Mouse (Mus musculus) cerebellum, postnatal 25 days (tissue): ENCODE measurements around the gene Scnn1a.
A peak's percentile ranks its signal among the peaks of the same experiment; 100 is the strongest.
"Not testable (repeated sequence)": the region's sequence is repeated elsewhere in the genome, so short reads cannot be mapped to it uniquely, and the experiment has no call there.

Experiments
- DNase-seq, 2 experiments: peaks; one replicate each; pipeline ENCODE4 v3.0.0; 2021; ENCODE audit warnings: mixed read lengths in 2 of 2

The Scnn1a gene

DNA sequence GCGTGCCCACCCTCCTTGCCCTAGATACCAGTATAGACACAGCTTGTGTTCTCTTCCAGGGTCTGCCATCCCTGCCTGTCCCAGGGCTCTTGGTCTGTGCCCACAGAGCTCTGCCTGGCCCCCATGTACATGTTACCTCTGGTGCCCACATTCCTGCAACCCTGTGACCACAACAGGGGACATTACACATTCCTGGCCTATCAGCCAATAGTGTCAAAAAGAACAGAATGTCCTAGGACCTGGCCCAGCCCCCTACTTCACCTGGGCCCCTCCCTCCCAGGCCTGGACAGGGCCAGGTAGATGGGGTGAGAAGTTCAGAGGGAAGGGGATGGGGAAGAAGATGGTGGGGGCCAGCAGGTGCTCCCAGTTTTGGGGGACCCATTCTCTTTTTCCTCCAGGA lies at the start of gene Scnn1a:
Scnn1a (plus strand) TSS at position 337 of the 400 bp plus-strand sequence.
- DNase-seq, result no peak

DNA sequence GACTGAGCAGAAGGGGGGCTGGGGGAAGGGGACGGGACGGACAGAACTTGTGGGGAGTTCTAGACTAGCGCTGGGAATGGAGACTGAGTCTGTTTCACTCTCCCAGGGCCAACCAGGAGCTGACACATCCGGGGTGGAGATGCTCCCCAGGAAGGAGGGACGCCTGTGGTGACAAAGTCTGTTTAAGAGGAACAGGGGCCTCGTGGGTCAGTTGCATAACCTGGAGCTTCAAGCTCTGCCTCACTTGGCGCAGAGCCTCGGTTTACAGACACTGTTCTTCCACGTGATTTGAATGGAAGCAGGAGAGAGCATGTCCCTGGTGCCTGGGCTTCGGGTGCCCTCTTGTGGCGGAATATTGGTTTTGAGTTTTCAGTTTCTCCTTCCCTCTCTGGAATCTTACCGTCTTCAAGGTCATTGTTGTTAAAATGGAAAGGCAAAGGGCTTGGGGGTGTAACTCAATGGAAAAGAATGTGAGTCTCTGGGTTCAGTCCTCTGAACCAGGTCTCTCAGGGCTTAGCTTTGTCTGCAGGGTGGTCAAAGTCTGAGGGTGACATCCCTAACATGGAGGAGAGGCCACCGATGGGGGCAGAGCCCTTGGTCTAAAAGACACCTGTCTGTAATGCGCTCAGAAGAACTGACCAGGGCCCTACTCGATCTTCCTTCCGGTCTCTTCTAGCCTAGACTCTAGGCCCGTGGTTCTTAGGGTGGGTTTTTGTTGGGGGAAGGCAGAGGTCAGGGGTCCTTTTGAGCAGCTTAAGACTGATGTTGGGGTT lies 48.8 kb upstream of the Scnn1a start:
- DNase-seq, result peak; percentile 89 to 96

DNA sequence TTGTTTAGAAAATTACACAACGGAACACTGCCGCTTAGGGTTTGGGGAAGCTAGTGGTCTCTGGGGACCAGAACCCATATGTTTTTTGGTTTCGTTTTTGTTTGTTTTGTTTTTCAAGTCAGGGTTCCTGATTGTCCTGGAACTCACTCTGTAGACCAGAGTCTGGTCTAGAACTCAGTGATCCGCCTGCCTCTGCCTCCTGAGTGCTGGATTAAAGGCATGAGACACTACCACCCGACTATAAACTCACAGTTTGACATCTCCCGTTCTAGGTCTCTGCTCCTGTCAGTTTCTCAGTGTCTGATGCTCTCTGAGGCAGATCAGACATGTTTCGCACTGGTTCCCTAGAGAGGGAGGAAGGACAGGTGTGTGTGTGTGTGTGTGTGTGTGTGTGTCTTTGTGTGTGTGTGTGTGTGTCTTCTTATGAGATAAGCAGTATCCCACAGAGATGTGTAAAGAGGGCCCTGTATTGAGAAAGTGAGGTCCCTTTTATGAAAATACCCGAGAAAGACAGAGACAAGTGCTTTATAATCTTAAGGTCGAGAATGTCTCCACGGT lies 48.2 kb upstream of the Scnn1a start:
- DNase-seq, result no peak

DNA sequence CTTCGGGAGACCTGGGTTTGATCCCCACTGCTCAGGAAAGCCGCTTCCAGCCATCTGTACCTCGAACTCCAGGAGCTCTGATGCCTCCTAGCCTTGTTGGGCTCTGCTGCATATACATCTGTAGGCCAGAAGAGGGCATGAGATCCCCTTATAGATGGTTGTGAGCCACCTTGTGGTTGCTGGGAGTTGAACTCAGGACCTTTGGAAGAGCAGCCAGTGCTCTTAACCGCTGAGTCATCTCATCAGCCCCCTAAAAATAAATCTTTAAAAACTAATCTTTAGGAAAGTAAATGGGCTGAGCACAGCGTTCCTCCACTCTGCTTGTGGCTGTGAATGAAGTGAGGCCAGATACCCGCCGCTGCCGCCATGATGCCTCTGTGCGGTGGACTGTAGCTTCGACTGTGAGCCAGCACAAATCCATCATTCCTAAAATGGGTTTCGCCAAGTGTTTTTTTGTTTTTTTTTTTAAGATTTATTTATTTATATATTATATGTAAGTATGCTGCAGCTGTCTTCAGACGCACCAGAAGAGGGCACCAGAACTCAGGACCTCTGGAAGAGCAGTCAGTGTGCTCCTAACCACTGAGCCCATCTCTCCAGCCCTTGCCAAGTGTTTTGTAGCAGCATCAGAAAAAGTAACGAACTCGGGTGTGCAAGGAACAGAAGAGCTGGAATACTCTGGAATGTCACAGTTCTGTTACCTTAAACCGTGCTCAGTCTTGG lies 45.5 kb upstream of the Scnn1a start:
- DNase-seq, result peak in 1 of 2 experiments; percentile 25

DNA sequence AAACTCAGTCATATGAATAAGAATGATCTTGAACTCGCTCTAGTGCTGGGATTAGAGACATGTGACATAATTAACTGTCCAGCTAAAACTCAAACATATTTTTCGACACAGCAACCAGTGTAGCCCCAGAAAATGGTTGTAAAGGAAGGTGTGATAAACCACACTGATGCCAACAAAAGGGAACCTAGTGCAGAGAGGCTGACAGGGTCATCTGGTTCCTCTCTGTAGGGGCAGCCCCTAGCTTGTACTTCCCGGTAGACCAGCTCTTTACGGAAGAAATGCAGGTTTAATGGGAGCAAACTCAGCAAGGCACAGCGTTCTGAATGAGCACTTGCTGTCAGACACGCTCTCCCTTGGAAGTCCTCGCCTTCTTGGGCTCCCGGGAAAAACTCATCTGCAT lies 40.7 kb upstream of the Scnn1a start:
- no peak for DNase-seq

DNA sequence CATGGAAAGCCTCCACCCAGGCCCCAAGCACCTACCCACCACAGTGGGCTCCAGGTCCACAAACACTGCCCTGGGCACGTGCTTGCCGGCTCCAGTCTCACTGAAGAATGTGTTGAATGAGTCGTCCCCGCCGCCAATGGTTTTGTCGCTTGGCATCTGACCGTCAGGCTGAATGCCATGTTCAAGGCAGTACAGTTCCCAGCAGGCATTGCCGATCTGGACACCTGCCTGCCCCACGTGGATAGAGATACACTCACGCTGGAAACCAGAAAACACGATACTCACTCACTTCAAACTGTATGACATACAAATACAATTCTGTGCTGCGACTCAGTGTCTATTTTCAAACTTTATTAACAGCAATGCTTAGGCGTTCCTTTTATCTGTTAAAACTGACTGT lies 37.7 kb upstream of the Scnn1a start:
- DNase-seq, result peak; percentile 26 to 60

DNA sequence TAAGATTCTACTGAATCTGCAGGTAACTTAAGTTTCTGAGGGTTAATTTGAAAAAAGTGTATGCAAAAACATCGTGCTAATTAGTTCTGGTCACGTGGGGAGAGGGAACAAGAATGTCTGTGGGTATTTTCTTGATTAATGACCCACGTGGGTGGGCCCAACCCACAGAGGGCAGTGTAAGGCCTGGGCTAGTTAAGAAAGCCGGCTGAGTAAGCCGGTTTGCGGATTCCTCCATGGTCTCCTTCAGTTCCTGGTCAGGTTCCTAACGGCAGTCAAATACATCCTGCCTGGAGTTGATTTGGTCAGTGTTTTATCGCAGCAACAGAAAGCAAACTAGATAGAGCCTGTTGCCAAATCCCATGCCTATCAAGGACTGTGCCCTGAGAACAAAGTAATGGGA lies 36.2 kb upstream of the Scnn1a start:
- DNase-seq, result no peak

DNA sequence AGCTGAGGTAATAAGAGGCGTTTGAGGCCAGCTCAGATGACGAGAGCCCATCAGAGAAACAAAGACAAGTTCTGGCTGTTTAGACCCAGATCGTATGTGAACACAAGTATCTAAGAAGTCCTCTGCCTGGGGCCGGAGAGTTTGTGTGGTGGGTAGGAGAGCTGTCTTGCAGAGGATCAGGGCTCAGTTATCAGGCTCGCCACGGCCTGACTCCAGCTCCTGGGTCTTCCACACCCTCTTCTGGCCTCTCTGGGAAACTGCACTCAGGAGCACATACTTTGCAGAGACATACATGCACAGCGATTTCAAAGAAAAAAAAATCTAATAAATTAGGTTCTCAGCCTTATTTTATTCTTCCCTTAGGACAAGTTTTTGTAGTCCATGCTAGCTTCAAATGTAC lies 35.7 kb upstream of the Scnn1a start:
- no peak for DNase-seq

DNA sequence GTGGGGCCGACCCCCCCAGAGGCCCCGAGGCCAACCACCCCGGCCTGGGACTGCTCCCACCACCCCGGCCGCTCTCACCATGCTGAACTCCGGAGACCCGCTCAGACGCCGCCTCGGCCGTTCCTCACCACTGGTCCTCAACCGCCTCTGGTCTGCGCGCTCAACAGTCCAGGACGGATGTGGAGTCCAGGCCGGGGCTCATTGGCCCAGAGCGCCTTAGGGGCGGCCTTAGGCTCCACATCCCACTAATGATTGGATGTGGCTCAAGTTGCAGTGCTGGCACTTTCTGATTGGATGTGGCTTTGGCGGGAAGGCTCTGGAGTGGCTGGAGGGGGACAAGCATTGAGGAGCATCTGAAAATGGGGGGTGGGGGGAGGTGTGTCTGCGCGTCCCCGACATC lies 34.6 kb upstream of the Scnn1a start, which contains the start of gene Tuba3a:
Tuba3a (minus strand) TSS at position 153 of the 400 bp plus-strand sequence.
- DNase-seq, result no peak

- DNase-seq, result no peak
Measured at GRCm38 (mm10) chr6:125286944-125287343, 33.5 kb upstream of the Scnn1a start.

- no peak for DNase-seq
Measured at GRCm38 (mm10) chr6:125288730-125289129, 31.7 kb upstream of the Scnn1a start.

DNA sequence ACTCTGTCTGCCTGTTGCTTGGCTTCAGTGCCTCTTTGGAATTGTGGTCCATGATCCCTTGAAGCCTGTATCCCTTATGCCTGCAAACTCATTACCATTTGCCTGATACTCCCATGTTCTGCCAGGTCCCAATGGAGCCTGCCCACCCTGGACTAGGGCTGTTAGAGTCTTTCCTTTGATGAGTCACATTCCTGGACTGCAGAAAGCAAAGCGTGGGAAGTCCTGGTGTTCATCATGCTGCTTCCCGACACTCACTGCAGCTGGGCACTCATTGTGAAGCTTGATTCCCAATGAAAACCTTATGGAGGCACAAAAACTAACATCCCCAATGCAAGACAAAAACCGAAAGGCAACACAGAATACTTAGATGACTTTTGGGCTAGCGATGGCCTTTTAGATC lies 29.1 kb upstream of the Scnn1a start:
- no peak for DNase-seq

DNA sequence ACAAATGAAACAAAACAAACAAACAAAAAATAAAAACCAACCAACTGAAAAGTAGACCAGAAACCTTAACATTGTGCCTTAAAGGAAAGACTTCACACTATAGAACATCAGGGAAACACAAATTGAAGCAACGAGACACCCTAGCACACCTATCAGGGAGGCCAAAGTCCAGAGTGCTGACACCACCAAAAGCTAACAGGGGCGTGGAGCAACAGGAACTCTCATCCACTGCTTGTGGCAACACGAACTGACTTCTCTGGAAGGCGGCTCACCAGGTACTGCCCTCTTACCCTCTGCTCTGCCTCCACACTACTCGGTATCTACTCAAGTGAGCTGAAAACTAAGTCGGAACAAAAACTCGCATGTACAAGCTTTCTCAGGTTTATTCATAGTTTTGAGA lies 28.2 kb upstream of the Scnn1a start:
- no peak for DNase-seq

DNA sequence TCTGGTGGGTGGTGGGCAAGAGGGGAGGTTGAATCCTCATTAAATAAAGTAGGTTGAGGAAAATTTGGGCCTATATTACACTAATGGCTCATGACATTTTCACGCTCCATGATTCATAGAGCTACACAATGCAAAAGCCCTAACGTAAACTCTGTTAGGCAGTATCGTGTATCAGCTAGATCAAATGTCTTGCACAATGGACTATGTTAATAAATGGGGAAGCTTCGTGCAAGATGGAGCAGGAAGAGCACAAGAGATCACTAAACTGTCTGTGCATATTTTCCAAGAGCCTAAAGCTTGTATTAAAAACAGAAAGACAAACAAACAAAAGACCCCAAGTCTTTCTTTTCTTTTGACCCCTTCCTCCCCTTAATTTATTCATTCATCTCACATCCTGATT lies 26.4 kb upstream of the Scnn1a start:
- no peak for DNase-seq

- DNase-seq, result no peak
Measured at GRCm38 (mm10) chr6:125297149-125297820, 23.2 kb upstream of the Scnn1a start.

DNA sequence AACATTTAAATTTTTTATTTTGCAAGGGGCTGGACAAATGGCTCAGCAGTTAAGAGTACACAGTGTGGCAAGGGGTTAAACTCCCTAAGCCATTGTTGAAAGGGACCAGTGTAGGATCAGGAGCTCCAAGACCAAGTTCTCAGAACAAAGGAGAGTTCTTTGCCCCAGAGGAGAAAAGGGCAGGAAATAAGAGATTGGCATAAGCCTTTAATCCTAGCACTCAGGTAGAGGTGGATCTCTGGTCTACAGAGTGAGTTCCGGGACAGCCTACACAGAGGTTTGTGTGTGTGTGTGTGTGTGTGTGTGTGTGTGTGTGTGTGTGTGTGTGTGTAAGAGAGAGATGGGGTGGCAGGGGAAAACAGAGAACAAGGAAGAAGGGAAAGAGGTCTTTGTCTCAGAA lies 19.5 kb upstream of the Scnn1a start:
- no peak for DNase-seq

DNA sequence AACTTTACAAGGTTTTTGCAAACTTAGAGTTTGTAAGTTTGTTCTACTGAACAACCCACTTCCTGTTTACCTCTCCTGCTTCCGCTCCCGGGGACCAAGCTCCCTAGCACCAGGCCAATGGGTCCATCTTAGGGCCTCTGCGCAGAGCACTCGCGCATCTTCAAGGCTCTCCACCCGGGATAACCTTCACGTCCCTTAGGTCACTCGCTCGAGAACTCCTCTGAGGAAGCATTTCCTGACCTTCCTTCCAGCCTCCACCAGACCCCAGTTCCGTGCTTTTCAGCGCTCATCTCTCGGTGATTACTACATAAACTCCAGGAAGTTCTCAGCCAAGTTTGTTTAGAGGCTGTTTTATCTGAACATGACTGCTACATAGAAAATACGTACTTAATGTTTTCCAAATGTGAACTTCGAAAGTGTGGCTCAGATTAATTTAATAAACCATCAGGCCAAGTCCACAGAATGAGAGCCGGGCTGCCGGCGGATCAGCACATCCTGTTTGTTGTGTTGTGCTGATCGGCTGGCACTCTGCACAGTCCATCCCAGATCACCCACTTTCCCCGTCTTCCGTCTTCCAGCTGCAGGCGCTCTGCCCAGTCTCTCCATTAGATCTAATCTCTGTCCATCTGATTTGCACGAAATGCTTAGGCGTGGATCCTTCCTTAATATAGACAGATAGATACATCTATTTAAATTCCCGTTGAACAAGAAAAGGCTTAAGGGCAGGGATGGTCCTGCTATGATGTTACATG lies 18.1 kb upstream of the Scnn1a start:
- DNase-seq, result no peak

GRCm38 (mm10) chr6:125303242-125303641 lies 17.2 kb upstream of the Scnn1a start:
- DNase-seq, result peak in 1 of 2 experiments; percentile 40

DNA sequence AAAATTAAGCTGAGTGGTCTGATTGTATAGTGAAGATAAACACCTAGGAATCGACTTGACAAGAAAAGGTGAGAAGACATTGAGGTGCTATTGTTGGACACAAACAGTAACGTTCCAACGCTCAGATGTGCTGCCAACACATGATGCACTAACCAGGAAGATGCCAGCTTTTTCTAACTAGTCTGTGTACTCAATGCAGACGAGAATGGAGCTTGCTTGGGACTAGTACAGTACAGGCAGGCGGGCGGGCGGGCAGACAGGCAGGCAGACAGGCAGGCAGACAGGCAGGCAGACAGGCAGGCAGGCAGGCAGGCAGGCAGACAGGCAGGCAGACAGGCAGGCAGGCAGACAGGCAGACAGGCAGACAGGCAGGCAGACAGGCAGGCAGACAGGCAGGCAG lies 16.1 kb upstream of the Scnn1a start:
- DNase-seq, result not testable (repeated sequence)

- DNase-seq, result no peak
Measured at GRCm38 (mm10) chr6:125305465-125305864, 15.0 kb upstream of the Scnn1a start.

- peak in 1 of 2 experiments; percentile 29 for DNase-seq
Measured at GRCm38 (mm10) chr6:125307091-125307490, 13.4 kb upstream of the Scnn1a start.

- DNase-seq, result no peak
Measured at GRCm38 (mm10) chr6:125308921-125309320, 11.5 kb upstream of the Scnn1a start.

DNA sequence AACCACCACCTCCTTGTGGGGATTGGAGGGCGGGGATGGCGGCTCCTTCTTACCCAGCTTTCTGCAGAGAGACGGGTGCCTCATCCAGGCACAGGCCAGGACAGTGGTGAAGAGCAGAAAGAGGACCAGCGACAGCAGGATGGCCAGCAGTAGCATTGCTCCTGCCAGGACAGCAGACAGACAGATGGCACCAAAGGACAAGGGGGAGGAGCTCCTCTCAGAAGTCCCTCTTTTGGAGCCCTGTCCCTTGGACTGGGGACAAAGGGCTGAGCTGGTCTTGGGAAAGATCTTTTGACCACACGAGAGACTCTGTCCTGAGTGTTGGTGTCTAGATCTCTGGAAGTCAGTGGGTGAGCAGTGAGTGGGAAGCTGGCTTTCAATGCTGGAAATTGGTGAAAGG lies 11.1 kb upstream of the Scnn1a start:
- DNase-seq, result peak in 1 of 2 experiments; percentile 19
